Mouse (Mus musculus) brown adipose tissue, adult 24 weeks (tissue): ENCODE measurements around the gene Stx1a. TPM values are rescaled to one million over a fixed set of nuclear protein-coding genes. Genes with fewer than 3 reads are reported as not detected.

ENCODE experiments used
- H3K27ac ChIP-seq: fragments of 200-500 bp; replicated peaks from 2 replicates; pipeline ENCODE4 v1.5.1; 2012; ENCODE audit warnings: low read depth, mild to moderate bottlenecking, low read length
- H3K4me1 ChIP-seq: fragments of 200-500 bp; 2 replicates; pipeline ENCODE4 v1.6.1; 2012; ENCODE audit warnings: low read length, mixed read lengths; ENCODE audit not compliant: control insufficient read depth, insufficient read depth, insufficient read length
- H3K4me3 ChIP-seq: fragments of 200-500 bp; 2 replicates; pipeline ENCODE4 v1.5.1; 2012; ENCODE audit warnings: low read depth, mild to moderate bottlenecking, low read length, moderate library complexity; ENCODE audit not compliant: insufficient read depth
- polyA plus RNA-seq: library from polyadenylated mRNA; stranded (reverse); fragments of >200 nt; gene quantifications from 2 replicates; pipeline ENCODE4 v1.2.4, GENCODE M21; 2012; ENCODE audit not compliant: missing spikeins, insufficient read depth, insufficient read length

The Stx1a gene
- polyA plus RNA-seq, result not detected in 2 replicates

DNA sequence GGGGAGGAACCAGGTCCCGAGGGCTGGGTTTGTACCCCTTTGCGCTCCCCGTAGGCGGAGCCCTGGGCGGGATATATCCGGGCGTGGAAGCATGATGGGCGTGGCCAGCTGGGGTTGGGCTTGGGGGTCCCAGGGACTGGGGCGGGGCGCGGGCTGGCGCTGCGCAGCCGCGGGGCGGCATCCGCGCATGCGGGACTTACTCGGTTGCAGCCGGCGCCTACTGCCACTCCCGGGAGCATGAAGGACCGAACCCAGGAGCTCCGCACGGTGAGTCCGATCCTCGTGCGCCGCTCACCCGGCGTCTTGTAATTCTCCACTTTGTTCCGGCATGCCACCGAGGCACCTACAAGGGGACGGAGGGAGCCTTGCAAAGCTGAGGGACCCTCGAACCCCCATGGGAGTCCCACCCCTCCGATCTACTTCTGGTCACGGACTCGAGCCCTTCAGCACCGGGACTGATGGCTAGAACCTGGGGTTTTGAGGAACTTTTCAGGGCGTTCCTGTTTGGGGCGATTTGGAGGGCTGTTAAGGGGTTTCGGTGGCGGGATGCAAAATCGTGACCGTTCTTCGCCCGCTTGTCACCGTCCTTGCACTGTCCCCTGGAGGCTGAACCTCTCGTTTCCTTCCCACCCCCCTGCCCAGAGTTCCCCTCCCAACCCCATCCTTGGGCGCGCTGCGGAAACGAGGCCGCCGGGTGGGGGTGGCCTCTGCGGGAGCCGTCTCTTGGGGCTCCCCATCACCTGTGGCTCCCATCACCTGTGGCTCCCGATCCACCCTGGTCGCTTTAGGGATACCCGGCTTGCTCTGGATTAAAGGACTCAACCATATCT, at the start of gene Stx1a:
TSS of gene Stx1a (plus strand) at position 139 of the 830 bp plus-strand sequence.
- Histone ChIP-seq H3K27ac (no peak within 1 kb of the TSS), H3K4me1 (peaks cover 7% of the 10 kb centered on the region), H3K4me3 (peak within 1 kb of the TSS; percentile 76)

DNA sequence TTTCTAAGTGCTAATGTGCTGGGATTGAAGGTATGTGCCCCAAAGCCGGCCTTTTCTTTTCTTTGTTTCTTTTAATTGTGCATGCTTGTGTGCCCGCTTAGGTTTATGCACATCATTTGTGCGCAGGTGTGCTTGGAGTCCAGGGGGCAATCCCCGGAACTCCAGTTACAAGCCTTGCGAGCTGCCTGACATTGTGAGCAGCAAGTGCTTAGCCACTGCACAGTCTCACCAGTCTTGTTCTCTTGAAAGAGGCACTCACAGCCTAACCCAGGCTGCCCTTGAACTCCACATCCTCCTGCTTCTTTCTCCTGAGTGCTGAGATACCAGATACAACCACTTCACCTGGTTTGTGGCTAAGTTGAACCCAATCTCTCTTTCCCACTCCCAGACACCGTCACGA, 49.8 kb upstream of the Stx1a start:
- H3K27ac ChIP-seq, result no peak overlapping the region
- H3K4me1 ChIP-seq, result no peaks in the 10 kb centered on the region
- H3K4me3 ChIP-seq, result no peak overlapping the region

DNA sequence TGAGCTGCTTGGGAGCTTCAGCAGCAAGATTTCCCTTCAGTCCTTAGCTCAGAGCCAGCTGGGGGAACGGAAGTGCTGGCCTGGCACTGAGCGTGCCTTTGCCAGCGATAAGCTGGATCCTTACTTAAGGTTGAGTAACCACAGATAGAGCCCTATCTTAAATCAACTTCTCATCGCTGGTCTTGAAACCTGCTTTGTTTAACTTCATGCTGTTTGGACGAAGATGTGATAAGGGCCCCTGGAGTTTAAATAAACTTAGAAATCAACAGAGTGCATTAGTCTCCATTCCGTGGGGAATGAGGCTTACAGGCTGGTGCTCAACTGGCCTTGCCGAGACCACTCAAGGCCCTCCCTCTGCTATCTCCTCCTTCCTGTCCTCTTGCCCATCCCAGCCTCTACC, 49.0 kb upstream of the Stx1a start:
- no peaks in the 10 kb centered on the region for H3K4me1 ChIP-seq
- H3K4me3 ChIP-seq, result no peak overlapping the region
- no peak overlapping the region for H3K27ac ChIP-seq

DNA sequence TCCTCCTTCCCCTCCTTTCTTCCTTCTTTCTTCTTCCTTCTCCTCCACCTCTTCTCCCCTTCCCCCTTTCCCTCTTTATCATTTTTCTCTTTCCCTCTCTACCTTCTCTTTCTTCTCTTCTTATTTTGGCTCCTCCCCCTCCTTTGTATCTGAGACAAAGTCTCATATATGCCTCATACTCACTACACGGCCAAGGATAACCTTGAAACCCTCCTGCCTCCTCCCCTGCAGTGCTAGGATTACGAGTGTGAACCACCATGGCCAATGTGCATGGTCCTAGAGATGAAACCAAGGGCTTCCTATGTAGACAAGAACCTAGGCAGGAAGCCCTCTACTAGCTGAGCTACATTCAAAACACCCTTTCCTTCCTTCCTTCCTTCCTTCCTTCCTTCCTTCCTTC, 48.4 kb upstream of the Stx1a start:
- Histone ChIP-seq H3K27ac (no peak overlapping the region), H3K4me1 (no peaks in the 10 kb centered on the region), H3K4me3 (no peak overlapping the region)

DNA sequence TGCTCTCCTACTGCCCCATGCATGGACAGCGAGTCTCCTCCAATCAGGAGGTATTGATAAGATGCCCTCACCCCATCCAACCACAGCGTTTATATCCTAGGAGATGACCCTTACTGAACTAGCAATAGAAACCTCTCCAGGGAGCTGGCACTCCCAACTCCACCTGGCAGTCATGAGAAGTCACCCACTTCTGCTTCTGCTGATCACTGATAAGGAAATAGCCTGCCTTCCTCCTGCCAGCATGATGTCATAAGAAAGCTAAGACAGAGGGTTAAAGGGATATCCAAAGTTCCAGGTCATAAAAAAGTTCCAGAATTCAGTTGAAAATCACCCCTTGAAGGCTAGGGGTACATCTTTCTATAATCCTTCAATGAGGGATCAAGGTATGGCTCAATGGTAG, 47.1 kb upstream of the Stx1a start:
- no peak overlapping the region for H3K4me3 ChIP-seq
- H3K4me1 ChIP-seq, result no peaks in the 10 kb centered on the region
- no peak overlapping the region for H3K27ac ChIP-seq

DNA sequence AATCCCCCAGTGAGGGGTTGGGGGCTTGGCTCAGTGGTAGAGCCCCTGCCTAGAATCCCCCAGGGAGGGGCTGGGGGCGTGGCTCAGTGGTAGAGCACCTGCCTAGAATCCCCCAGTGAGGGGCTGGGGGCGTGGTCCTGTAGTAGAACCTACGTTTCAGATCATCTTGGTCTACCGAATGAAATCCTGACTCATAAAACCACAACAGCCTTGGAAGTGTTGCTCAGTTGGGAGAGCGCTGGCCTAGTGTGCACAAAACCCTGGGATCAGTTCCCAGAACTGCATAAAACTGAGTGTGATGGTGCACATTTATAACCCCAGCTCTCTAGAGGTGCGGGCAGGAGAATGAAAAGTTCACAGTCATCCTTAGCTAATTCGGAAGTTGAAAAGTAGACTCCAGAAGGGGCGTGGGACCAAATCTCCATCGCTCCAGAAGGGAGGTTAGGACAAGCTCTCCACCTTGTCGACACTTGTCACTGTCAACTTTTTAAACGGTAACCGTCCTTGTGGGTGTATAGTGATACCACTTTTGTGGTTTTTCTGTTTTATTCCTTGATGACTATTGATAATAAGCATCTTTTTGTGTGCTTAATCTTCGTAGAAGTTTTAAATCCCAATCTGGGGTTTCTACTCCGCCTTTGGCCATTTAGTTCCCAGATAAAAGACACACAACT, 46.6 kb upstream of the Stx1a start:
- Histone ChIP-seq H3K4me3 (no peak overlapping the region), H3K27ac (no peak overlapping the region), H3K4me1 (no peaks in the 10 kb centered on the region)

DNA sequence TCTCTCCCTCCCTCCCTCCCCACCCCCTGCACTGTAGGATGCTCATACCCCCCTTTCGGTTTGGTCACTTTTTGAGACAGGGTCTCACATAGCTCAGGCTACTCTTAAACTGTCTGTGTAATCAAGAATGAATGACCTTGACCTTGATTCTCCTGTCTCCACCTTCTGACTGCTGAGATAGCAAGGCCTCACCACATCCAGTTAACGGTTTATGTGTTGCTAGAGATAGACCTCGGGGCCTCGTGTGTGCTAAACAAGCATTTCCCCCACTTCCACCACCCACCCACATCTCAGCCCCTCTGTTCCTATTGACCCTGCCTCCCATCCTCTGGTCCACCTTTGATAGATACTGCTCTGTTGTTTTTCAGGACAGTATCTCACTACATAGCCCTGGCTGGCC, 45.4 kb upstream of the Stx1a start:
- Histone ChIP-seq H3K4me1 (no peaks in the 10 kb centered on the region), H3K4me3 (no peak overlapping the region), H3K27ac (no peak overlapping the region)

DNA sequence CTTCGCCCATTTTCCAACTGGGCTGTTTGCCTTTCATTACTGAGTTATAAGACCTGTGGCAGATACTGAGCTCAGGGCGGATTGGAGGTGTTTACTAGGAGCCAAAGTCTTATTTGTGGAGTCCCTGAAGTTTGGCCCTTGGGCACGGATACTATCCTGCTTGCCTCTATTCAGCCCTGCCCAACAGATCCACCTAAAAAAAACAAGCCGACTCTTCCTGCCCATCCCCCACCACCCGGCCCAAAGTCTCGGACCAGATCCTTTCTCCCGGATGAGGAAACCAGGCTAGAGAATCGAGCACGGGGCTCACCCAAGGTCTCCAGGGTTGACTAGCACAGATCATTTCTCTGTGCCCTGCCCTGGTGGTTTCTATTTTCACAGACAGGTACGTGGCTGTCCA, 42.1 kb upstream of the Stx1a start:
- Histone ChIP-seq H3K4me1 (no peaks in the 10 kb centered on the region), H3K4me3 (no peak overlapping the region), H3K27ac (no peak overlapping the region)

DNA sequence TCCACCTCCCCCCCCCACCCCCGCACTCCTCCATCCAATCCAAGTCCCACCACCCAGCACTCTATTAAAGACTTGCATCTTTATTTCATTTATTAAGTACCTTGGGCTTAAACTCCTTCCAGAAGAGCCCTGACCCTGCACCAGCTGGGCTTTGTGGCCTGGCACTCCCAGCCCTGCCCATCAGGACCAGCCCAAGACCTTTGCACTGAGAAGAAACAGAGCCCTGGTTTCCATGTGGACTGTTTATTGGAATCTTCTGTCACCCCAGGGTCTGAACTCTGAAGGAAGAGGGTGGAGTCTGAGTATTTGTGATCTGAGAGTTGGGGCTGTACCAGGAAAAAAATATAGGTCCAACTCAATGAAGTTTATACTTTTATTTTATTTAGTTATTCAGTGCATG, 40.2 kb upstream of the Stx1a start:
- no peak overlapping the region for H3K27ac ChIP-seq
- H3K4me3 ChIP-seq, result no peak overlapping the region
- peaks cover 3% of the 10 kb centered on the region; the same call in 1 of the 2 replicates for H3K4me1 ChIP-seq

DNA sequence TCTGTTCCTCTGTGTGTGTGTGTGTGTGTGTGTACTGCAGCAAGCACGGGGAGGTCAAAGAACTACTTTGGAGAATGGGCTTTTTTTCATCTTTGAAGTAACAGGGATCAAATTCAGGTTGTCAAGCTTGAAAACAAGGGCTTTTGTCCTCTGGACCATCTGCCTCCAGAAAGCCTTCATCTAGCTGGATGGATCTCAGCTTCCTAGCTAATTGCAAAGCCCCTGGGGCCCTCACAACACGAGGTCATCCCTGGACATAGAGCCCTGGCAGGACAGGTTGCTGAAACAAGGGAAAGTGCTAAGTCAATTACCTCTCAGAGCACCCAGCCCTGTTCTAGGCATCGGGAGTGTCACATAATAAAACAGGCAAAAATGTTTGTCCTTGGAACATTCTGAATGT, 39.5 kb upstream of the Stx1a start:
- Histone ChIP-seq H3K27ac (no peak overlapping the region), H3K4me1 (peaks cover 3% of the 10 kb centered on the region; the same call in 1 of the 2 replicates), H3K4me3 (no peak overlapping the region)

DNA sequence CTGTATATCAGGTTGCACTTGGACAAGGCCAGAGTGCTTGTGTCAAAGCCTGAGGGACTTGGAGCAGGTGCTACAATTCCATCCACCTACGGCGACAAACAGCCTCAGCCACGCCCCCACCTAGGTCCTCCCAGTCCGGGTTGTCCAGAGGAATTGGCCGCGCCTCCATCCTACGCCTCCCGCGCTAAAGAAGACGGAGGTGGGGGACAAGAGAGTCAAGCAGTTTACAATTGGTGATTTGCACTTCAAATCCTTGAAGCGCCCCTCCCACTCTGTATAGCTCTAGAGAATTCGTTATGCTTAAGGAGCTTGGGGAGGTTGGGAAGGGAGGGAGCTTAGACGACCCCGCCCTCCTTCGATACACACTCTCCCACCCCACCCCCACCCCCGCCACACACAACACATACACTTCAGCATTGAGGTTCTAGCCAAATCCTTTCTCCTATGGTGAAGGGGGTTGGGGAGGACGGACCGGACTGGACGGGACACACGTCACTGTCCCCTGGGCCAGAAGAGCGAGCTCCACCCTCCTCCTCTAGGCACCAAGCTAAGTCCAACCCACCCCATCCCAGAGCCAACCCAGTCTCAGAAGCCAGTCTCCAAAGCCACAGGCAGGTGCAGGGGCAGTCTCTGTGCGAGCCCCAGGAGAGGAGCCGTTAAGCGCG, 37.5 kb upstream of the Stx1a start, which contains the start of gene Cldn3:
TSS of gene Cldn3 (plus strand) at position 582 of the 665 bp plus-strand sequence.
- Histone ChIP-seq H3K4me3 (peak within 1 kb of the TSS; percentile 8), H3K4me1 (peaks cover 5% of the 10 kb centered on the region), H3K27ac (no peak within 1 kb of the TSS)

DNA sequence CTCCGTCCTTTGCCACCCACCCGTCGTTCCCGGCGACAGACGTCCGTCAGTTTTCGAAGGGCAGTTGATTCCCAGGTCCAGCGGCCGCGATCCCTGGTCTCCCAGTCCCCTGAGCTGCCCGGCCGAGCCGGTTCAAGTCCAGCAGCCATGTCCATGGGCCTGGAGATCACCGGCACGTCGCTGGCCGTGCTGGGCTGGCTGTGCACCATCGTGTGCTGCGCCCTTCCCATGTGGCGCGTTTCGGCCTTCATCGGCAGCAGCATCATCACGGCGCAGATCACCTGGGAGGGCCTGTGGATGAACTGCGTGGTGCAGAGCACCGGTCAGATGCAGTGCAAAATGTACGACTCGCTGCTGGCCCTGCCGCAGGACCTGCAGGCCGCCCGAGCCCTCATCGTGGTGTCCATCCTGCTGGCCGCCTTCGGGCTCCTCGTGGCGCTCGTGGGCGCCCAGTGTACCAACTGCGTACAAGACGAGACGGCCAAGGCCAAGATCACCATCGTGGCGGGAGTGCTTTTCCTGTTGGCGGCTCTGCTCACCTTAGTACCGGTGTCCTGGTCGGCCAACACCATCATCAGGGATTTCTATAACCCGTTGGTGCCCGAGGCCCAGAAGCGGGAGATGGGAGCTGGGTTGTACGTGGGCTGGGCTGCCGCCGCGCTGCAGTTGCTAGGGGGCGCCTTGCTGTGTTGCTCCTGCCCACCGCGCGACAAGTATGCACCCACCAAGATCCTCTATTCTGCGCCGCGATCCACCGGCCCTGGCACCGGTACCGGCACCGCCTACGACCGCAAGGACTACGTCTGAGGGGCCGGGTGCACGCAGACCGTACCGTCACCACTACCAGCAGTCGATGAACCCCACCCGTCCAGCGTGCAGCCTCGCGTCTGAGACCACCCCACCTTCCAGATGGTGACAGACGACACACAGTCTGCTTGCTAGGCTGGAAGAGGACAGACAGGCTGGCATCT, 36.7 kb upstream of the Stx1a start:
- Histone ChIP-seq H3K4me1 (peaks cover 5% of the 10 kb centered on the region), H3K27ac (no peak overlapping the region), H3K4me3 (peak overlapping the region; percentile 8)

DNA sequence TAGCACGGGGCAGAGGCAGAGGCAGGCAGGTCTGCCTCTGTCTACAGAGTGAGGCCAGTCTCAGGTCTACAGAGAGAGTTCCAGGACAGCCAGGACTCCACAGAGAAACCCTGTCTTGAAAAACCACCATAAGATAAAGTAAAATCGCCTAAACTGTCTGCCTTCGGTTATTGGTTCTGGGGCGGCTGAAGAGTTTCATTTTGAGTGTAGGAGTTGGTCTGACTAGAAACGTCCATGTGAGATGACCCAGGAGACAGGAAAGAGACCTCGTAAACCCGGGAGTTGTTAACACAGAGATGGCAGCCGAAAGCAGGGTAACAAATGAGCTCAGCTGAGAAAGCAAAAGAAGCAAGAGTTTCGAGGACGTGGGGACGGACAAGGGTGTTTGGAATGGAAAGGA, 34.1 kb upstream of the Stx1a start:
- no peak overlapping the region for H3K27ac ChIP-seq
- no peak overlapping the region for H3K4me3 ChIP-seq
- H3K4me1 ChIP-seq, result peaks cover 5% of the 10 kb centered on the region

DNA sequence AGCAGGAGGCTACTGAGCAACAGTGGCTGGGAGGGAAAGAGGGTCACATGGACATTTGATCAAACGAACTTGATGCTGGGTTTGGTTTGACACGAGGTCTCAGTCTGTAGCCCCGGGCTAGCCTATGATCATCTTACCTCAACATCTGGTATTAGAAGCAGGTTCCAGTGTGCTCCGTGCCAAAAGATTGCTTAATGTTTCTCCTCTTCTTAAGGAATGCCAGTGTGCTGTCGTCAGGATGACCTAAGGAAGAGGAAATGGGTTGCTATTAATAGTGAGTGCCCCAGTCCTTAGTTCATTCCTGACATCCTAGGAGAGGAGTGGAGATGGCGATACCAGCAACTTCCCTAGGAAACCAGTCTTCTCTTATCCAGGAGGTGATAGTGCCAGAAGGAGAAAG, 33.5 kb upstream of the Stx1a start:
- Histone ChIP-seq H3K27ac (no peak overlapping the region), H3K4me1 (peaks cover 5% of the 10 kb centered on the region), H3K4me3 (no peak overlapping the region)
